Mouse (Mus musculus): Measurements from ENCODE around the gene Trim3. TPM values are rescaled to one million over a fixed set of nuclear protein-coding genes. Genes with fewer than 3 reads are reported as not detected.

Trim3 gene
- polyA plus RNA-seq, 1 experiment: 42.8 TPM

- peaks cover 16% of the 10 kb centered on the region for H3K36me3 ChIP-seq (ENCODE audit: control insufficient read depth, insufficient read depth)
- H3K27me3 ChIP-seq (ENCODE audit: control insufficient read depth, insufficient read depth, insufficient read length): no peaks in the 10 kb centered on the region
- peak within 1 kb of the TSS; percentile 75 for H3ac ChIP-seq (ENCODE audit: control insufficient read depth, insufficient read length)
- no peak for TF ChIP-seq E2F4 (IDR thresholded peaks at IDR 0.05; ENCODE audit: insufficient read depth)
- TF ChIP-seq SRF (IDR thresholded peaks at IDR 0.05; ENCODE audit: control insufficient read depth, insufficient read length, low read depth): no peak
- TF ChIP-seq POLR2AphosphoS2 (IDR thresholded peaks at IDR 0.05; ENCODE audit: insufficient read length, low read depth): peak; percentile 85
- TF ChIP-seq USF1 (IDR thresholded peaks at IDR 0.05; ENCODE audit: low read depth): no peak
- no peak for TF ChIP-seq REST (IDR thresholded peaks at IDR 0.05; ENCODE audit: insufficient read depth, insufficient read length)
- TF ChIP-seq TCF3 (IDR thresholded peaks at IDR 0.05; ENCODE audit: insufficient read length, low read depth): no peak
- peak; percentile 90 for TF ChIP-seq POLR2A (IDR thresholded peaks at IDR 0.05; ENCODE audit: insufficient read length, low read depth)
- no peak for TF ChIP-seq TCF12 (IDR thresholded peaks at IDR 0.05; ENCODE audit: insufficient read depth, poor library complexity, severe bottlenecking)
- no peak for TF ChIP-seq MYOD1 (IDR thresholded peaks at IDR 0.05; ENCODE audit: control insufficient read depth in 1 of 3, insufficient read length in 2 of 3, low read depth in 2 of 3)
- H3K4me2 ChIP-seq (ENCODE audit: low read depth): peak within 1 kb of the TSS; percentile 96
- H3K4me3 ChIP-seq: peak within 1 kb of the TSS; percentile 96
- peaks cover 25% of the 10 kb centered on the region for H3K79me2 ChIP-seq (ENCODE audit: control insufficient read depth, insufficient read depth)
Measured at GRCm38 (mm10) chr7:105640233-105640893, 7.0 kb upstream of the Trim3 start, which contains the start of the genes Arfip2 and Gm45799. Arfip2 (minus strand) TSS chr7:105640416. Gm45799 (plus strand) TSS chr7:105640552.

- Histone ChIP-seq H3K36me3 (ENCODE audit: control insufficient read depth, insufficient read depth) (peaks cover 16% of the 10 kb centered on the region), H3K4me3 (peak within 1 kb of the TSS; percentile 96), H3K4me2 (ENCODE audit: low read depth) (peak within 1 kb of the TSS; percentile 96), H3ac (ENCODE audit: control insufficient read depth, insufficient read length) (peak within 1 kb of the TSS; percentile 75), H3K27me3 (ENCODE audit: control insufficient read depth, insufficient read depth, insufficient read length) (no peaks in the 10 kb centered on the region), H3K79me2 (ENCODE audit: control insufficient read depth, insufficient read depth) (peaks cover 25% of the 10 kb centered on the region)
- TF ChIP-seq MYOG (IDR thresholded peaks at IDR 0.05; ENCODE audit: control insufficient read depth in 1 of 3, insufficient read depth in 1 of 3, insufficient read length in 2 of 3, low read depth in 2 of 3) (no peak), MYOD1 (IDR thresholded peaks at IDR 0.05; ENCODE audit: control insufficient read depth in 1 of 3, insufficient read length in 2 of 3, low read depth in 2 of 3) (no peak), SRF (IDR thresholded peaks at IDR 0.05; ENCODE audit: control insufficient read depth, insufficient read length, low read depth) (no peak), MAX (IDR thresholded peaks at IDR 0.05; ENCODE audit: low read depth) (no peak), TCF12 (IDR thresholded peaks at IDR 0.05; ENCODE audit: insufficient read depth, poor library complexity, severe bottlenecking) (no peak)
Measured at GRCm38 (mm10) chr7:105639756-105640155, 6.4 kb upstream of the Trim3 start, which contains the start of gene Timm10b. Timm10b (plus strand) TSS chr7:105640056.

GRCm38 (mm10) chr7:105639304-105639703 lies 5.9 kb upstream of the Trim3 start:
- Histone ChIP-seq H3K27me3 (ENCODE audit: control insufficient read depth, insufficient read depth, insufficient read length) (no peaks in the 10 kb centered on the region), H3K4me3 (peak overlapping the region; percentile 96), H3K4me2 (ENCODE audit: low read depth) (peak overlapping the region; percentile 96), H3ac (ENCODE audit: control insufficient read depth, insufficient read length) (peak overlapping the region; percentile 75), H3K36me3 (ENCODE audit: control insufficient read depth, insufficient read depth) (peaks cover 13% of the 10 kb centered on the region), H3K79me2 (ENCODE audit: control insufficient read depth, insufficient read depth) (peaks cover 25% of the 10 kb centered on the region)
- TF ChIP-seq USF1 (IDR thresholded peaks at IDR 0.05; ENCODE audit: low read depth) (no peak), MYOG (IDR thresholded peaks at IDR 0.05; ENCODE audit: control insufficient read depth in 1 of 3, insufficient read depth in 1 of 3, insufficient read length in 2 of 3, low read depth in 2 of 3) (no peak), POLR2A (IDR thresholded peaks at IDR 0.05; ENCODE audit: insufficient read length, low read depth) (no peak), MYOD1 (IDR thresholded peaks at IDR 0.05; ENCODE audit: control insufficient read depth in 1 of 3, insufficient read length in 2 of 3, low read depth in 2 of 3) (no peak), MAX (IDR thresholded peaks at IDR 0.05; ENCODE audit: low read depth) (no peak), TCF3 (IDR thresholded peaks at IDR 0.05; ENCODE audit: insufficient read length, low read depth) (no peak), REST (IDR thresholded peaks at IDR 0.05; ENCODE audit: insufficient read depth, insufficient read length) (no peak), POLR2AphosphoS2 (IDR thresholded peaks at IDR 0.05; ENCODE audit: insufficient read length, low read depth) (no peak), CEBPB (IDR thresholded peaks at IDR 0.05; ENCODE audit: insufficient read depth, poor library complexity, severe bottlenecking) (no peak), SRF (IDR thresholded peaks at IDR 0.05; ENCODE audit: control insufficient read depth, insufficient read length, low read depth) (no peak), E2F4 (IDR thresholded peaks at IDR 0.05; ENCODE audit: insufficient read depth) (no peak), TCF12 (IDR thresholded peaks at IDR 0.05; ENCODE audit: insufficient read depth, poor library complexity, severe bottlenecking) (no peak)

GRCm38 (mm10) chr7:105638776-105639175 lies 5.4 kb upstream of the Trim3 start:
- Histone ChIP-seq H3K4me2 (ENCODE audit: low read depth) (peak overlapping the region; percentile 96), H3K27me3 (ENCODE audit: control insufficient read depth, insufficient read depth, insufficient read length) (no peaks in the 10 kb centered on the region), H3ac (ENCODE audit: control insufficient read depth, insufficient read length) (no peak overlapping the region), H3K79me2 (ENCODE audit: control insufficient read depth, insufficient read depth) (peaks cover 25% of the 10 kb centered on the region), H3K36me3 (ENCODE audit: control insufficient read depth, insufficient read depth) (peaks cover 11% of the 10 kb centered on the region), H3K4me3 (peak overlapping the region; percentile 96)
- TF ChIP-seq POLR2A (IDR thresholded peaks at IDR 0.05; ENCODE audit: insufficient read length, low read depth) (no peak), TCF3 (IDR thresholded peaks at IDR 0.05; ENCODE audit: insufficient read length, low read depth) (no peak), TCF12 (IDR thresholded peaks at IDR 0.05; ENCODE audit: insufficient read depth, poor library complexity, severe bottlenecking) (no peak), CEBPB (IDR thresholded peaks at IDR 0.05; ENCODE audit: insufficient read depth, poor library complexity, severe bottlenecking) (no peak), SRF (IDR thresholded peaks at IDR 0.05; ENCODE audit: control insufficient read depth, insufficient read length, low read depth) (no peak), USF1 (IDR thresholded peaks at IDR 0.05; ENCODE audit: low read depth) (no peak), POLR2AphosphoS2 (IDR thresholded peaks at IDR 0.05; ENCODE audit: insufficient read length, low read depth) (no peak), MYOG (IDR thresholded peaks at IDR 0.05; ENCODE audit: control insufficient read depth in 1 of 3, insufficient read depth in 1 of 3, insufficient read length in 2 of 3, low read depth in 2 of 3) (no peak), E2F4 (IDR thresholded peaks at IDR 0.05; ENCODE audit: insufficient read depth) (no peak), REST (IDR thresholded peaks at IDR 0.05; ENCODE audit: insufficient read depth, insufficient read length) (no peak), MYOD1 (IDR thresholded peaks at IDR 0.05; ENCODE audit: control insufficient read depth in 1 of 3, insufficient read length in 2 of 3, low read depth in 2 of 3) (no peak), MAX (IDR thresholded peaks at IDR 0.05; ENCODE audit: low read depth) (no peak)
